Mouse (Mus musculus): ENCODE data around the gene Npr2.

DNA sequence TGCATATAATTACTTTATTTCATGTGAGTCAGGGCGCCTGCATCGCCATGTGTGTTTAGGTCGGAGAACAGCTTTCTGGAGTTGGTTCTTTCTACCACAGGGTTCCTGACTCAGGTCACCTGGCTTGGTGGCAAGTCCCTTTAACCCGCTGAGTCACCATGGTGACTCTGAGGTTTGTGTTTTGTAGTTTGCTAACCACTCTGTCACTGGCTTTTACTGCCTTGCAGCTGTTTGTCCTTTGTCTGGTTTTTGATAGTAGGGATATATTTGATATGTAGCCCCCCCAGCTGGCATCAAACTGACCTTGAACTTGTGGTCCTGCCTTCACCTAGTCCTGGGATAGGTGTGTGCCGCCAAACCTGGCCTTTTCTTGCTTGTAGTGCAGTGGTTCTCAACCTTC lies 49.5 kb upstream of the Npr2 start:
- TF ChIP-seq CTCF (IDR thresholded peaks at IDR 0.05; ENCODE audit: low read depth, low read length) (no peak), POLR2A (IDR thresholded peaks at IDR 0.05; ENCODE audit: extremely low read depth, insufficient read depth, low read length) (no peak)
